1 mouse cellular context compared by ENCODE assay signal in the genomic region with DNA sequence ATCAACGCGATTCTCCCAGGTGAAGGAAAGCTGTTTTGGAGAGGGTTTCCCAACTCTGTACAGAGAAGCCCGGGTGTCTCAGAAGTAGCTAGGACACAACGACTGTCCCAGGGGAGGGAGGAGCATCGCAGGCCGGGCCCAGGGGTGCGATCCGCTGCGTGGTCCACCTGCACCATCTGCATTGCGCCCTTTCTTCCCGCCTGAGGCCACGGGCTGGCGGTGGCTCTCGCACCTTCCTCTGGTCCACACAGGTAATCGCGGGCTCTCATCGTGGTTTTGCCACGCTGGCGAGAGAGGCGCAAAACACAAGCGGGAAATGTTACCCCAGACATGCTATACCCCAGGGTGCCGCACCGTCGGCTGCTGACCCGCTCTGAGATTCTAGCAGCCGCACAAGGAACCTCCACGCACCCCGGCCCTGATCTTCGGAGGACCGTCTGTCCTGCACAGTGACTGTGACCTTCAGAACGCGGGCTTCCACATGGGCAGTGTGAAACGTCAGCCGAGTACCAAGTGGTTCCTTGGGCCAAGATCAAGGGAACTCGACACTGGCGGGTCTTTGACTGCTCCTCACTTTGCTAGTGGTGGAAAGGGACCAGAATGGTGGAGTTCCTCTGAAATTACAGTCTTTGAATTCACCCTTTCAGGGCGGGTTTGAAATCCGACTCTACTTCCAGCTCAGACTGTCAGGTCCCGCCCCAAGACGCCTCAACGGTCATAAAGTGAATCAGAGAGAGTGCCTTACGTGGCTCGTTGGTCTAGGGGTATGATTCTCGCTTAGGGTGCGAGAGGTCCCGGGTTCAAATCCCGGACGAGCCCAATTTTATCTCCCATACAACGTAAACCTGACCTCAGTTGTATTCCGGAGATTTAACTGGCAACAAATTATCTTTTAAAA.
A peak's percentile ranks its signal among the peaks of the same experiment; 100 is the strongest.
TF ChIP-seq lines count a peak whose summit lies in the region.

No protein-coding gene starts in this region.

TF ChIP-seq in CH12.LX, 34 proteins besides CTCF, POLR2A, EP300 and RAD21:
- TF ChIP-seq JUND (conservative IDR thresholded peaks at IDR 0.05; ENCODE audit: low read depth, low read length): no peak
- peak; percentile 67 for TF ChIP-seq NRF1 (IDR thresholded peaks at IDR 0.05; ENCODE audit: low read depth, low read length)
- TF ChIP-seq UBTF (IDR thresholded peaks at IDR 0.05; ENCODE audit: low read depth, low read length): peak; percentile 83; the same call in 1 of the 2 replicates
- TF ChIP-seq TBP (conservative IDR thresholded peaks at IDR 0.05; ENCODE audit: low read depth, low read length): peak; percentile 100
- no peak for TF ChIP-seq NELFE (IDR thresholded peaks at IDR 0.05; ENCODE audit: low read depth, low read length)
- no peak for TF ChIP-seq ZKSCAN1 (IDR thresholded peaks at IDR 0.05; ENCODE audit: borderline replicate concordance, low read depth, low read length)
- no peak for TF ChIP-seq PAX5 (IDR thresholded peaks at IDR 0.05; ENCODE audit: low read length)
- TF ChIP-seq KAT2A (IDR thresholded peaks at IDR 0.05; ENCODE audit: insufficient replicate concordance, low read length): peak; percentile 81; the same call in 1 of the 2 replicates
- TF ChIP-seq MAFK (IDR thresholded peaks at IDR 0.05; ENCODE audit: insufficient replicate concordance, low read length): peak; percentile 97
- no peak; the same call in 1 of the 2 replicates for TF ChIP-seq HCFC1 (IDR thresholded peaks at IDR 0.05; ENCODE audit: low read depth, low read length)
- peak; percentile 76; the same call in 1 of the 2 replicates for TF ChIP-seq MXI1 (IDR thresholded peaks at IDR 0.05; ENCODE audit: low read depth, low read length)
- peak; percentile 97 for TF ChIP-seq ELF1 (IDR thresholded peaks at IDR 0.05; ENCODE audit: low read depth, low read length)
- no peak for TF ChIP-seq SMC3 (IDR thresholded peaks at IDR 0.05; ENCODE audit: low read depth, low read length)
- TF ChIP-seq MAX (IDR thresholded peaks at IDR 0.05; ENCODE audit: low read length): 0 out of 2 replicates have a peak, but pooled peaks have one; percentile 30
- peak; percentile 83; the same call in 1 of the 2 replicates for TF ChIP-seq E2F4 (IDR thresholded peaks at IDR 0.05; ENCODE audit: insufficient replicate concordance, low read depth, low read length)
- TF ChIP-seq SIN3A (IDR thresholded peaks at IDR 0.05; ENCODE audit: low read length): no peak
- TF ChIP-seq CHD1 (IDR thresholded peaks at IDR 0.05; ENCODE audit: low read depth, low read length): no peak
